Mouse (Mus musculus) ES-Bruce4 (cell line): ENCODE data around the gene Klhl12.

Source experiments
- CTCF ChIP-seq: IDR thresholded peaks from one replicate; pipeline ENCODE4 v1.8.1; 2011; ENCODE audit warnings: low read depth, low read length
- EP300 ChIP-seq: IDR thresholded peaks from 2 replicates; pipeline ENCODE4 v1.6.1; 2011; ENCODE audit warnings: low read depth, low read length; ENCODE audit not compliant: insufficient read depth
- POLR2A ChIP-seq: IDR thresholded peaks from one replicate; pipeline ENCODE4 v1.8.1; 2011; ENCODE audit warnings: low read length; ENCODE audit not compliant: insufficient read depth

GRCm38 (mm10) chr1:134521163-134521562 is 65.8 kb downstream of the Klhl12 start:
- TF ChIP-seq CTCF = no peak
- no peak for TF ChIP-seq POLR2A
- no peak for TF ChIP-seq EP300
